Mouse (Mus musculus) adrenal gland, postnatal 4 days (tissue): ENCODE measurements around the gene Epha4. TPM values are rescaled to one million over a fixed set of nuclear protein-coding genes. Genes with fewer than 3 reads are reported as not detected.
A peak's percentile ranks its signal among the peaks of the same experiment; 100 is the strongest.

Experiments used
- DNase-seq, 2 experiments: peaks; one replicate each; pipeline ENCODE4 v3.0.0; 2021 to 2022; ENCODE audit warnings: low spot score in 2 of 2, mixed read lengths in 2 of 2
- long read RNA-seq, 2 experiments: library from polyadenylated mRNA; stranded (forward); transcript quantifications; one replicate each; pipeline ENCODE4 v2.0.0; 2021
- total RNA-seq, 2 experiments: library from RNA; stranded (reverse); gene quantifications; 2 replicates each; pipeline ENCODE4 v1.2.3; 2021

Epha4 gene
- 10 to 100 TPM in 1 of 2 experiments, 1 to 10 TPM in 1; 4.5 to 10.1 TPM for total RNA-seq
- long read RNA-seq, experiment 1: 0 reads
- long read RNA-seq, experiment 2, partial matches to known transcripts: 2 of 5 reads
- long read RNA-seq, experiment 2, other reads (novel, unspliced or antisense): 1 of 5 reads

GRCm38 (mm10) chr1:77514963-77515650 is at the start of gene Epha4:
Gene Epha4, minus strand, starts transcription at chr1:77515088.
- DNase-seq: peak; percentile 69 to 77

- DNase-seq: no peak
Observed at GRCm38 (mm10) chr1:77556199-77556598, 41.3 kb upstream of the Epha4 start.

GRCm38 (mm10) chr1:77551927-77552326 is 37.0 kb upstream of the Epha4 start:
- DNase-seq: no peak

GRCm38 (mm10) chr1:77545722-77546121 is 30.8 kb upstream of the Epha4 start:
- DNase-seq: no peak

GRCm38 (mm10) chr1:77545035-77545434 is 30.1 kb upstream of the Epha4 start:
- DNase-seq: no peak

- DNase-seq: no peak
Observed at GRCm38 (mm10) chr1:77544279-77544678, 29.4 kb upstream of the Epha4 start.

- no peak for DNase-seq
Observed at GRCm38 (mm10) chr1:77539945-77540344, 25.1 kb upstream of the Epha4 start.

GRCm38 (mm10) chr1:77538559-77538958 is 23.7 kb upstream of the Epha4 start:
- no peak for DNase-seq

GRCm38 (mm10) chr1:77535905-77536304 is 21.0 kb upstream of the Epha4 start:
- DNase-seq: no peak

GRCm38 (mm10) chr1:77532576-77533183 is 17.8 kb upstream of the Epha4 start:
- no peak for DNase-seq

GRCm38 (mm10) chr1:77531934-77532575 is 17.2 kb upstream of the Epha4 start:
- no peak for DNase-seq

- DNase-seq: no peak
Observed at GRCm38 (mm10) chr1:77525082-77525481, 10.2 kb upstream of the Epha4 start.

- DNase-seq: no peak
Observed at GRCm38 (mm10) chr1:77523354-77523753, 8.5 kb upstream of the Epha4 start.

GRCm38 (mm10) chr1:77521640-77522539 is 7.0 kb upstream of the Epha4 start:
- DNase-seq: no peak

- no peak for DNase-seq
Observed at GRCm38 (mm10) chr1:77518715-77519114, 3.8 kb upstream of the Epha4 start.

- DNase-seq: peak; percentile 78 to 82
Observed at GRCm38 (mm10) chr1:77516203-77516991, 1.5 kb upstream of the Epha4 start.

GRCm38 (mm10) chr1:77515651-77515981 is 728 bp upstream of the Epha4 start:
- DNase-seq: no peak

GRCm38 (mm10) chr1:77514325-77514962 is 444 bp downstream of the Epha4 start:
- DNase-seq: peak; percentile 15 to 20

GRCm38 (mm10) chr1:77513959-77514324 is 946 bp downstream of the Epha4 start:
- no peak for DNase-seq

GRCm38 (mm10) chr1:77513411-77513941 is 1.4 kb downstream of the Epha4 start:
- DNase-seq: no peak
